Mouse (Mus musculus) forebrain, embryonic 12.5 days (tissue): ENCODE measurements around the gene Fmnl1. TPM values are rescaled to one million over a fixed set of nuclear protein-coding genes. Genes with fewer than 3 reads are reported as not detected.
A peak's percentile ranks its signal among the peaks of the same experiment; 100 is the strongest.
"Not testable (repeated sequence)": the region's sequence is repeated elsewhere in the genome, so short reads cannot be mapped to it uniquely, and the experiment has no call there.

Source experiments
- ATAC-seq: fragments of 200-750 bp; cut with Nextera tagmentation; 2 replicates; pipeline ENCODE4 v1.8.0; 2017; ENCODE audit warnings: moderate TSS enrichment; ENCODE audit not compliant: low FRiP score
- H3K27ac ChIP-seq: fragments of 300-500 bp; sonication (generic); 2 replicates; pipeline ENCODE4 v1.5.1; 2016; ENCODE audit warnings: mild to moderate bottlenecking
- H3K27me3 ChIP-seq: fragments of 300-500 bp; sonication (generic); 2 replicates; pipeline ENCODE4 v1.6.1; 2016; ENCODE audit warnings: mild to moderate bottlenecking
- H3K36me3 ChIP-seq: fragments of 300-500 bp; sonication (generic); replicated peaks from 2 replicates; pipeline ENCODE4 v1.6.1; 2016; ENCODE audit warnings: mild to moderate bottlenecking
- H3K4me1 ChIP-seq: fragments of 300-500 bp; sonication (generic); 2 replicates; pipeline ENCODE4 v1.6.1; 2016
- H3K4me2 ChIP-seq: fragments of 300-500 bp; sonication (generic); 2 replicates; pipeline ENCODE4 v1.6.1; 2016; ENCODE audit warnings: mild to moderate bottlenecking, moderate library complexity
- H3K4me3 ChIP-seq: fragments of 300-500 bp; sonication (generic); replicated peaks from 2 replicates; pipeline ENCODE4 v1.5.1; 2016; ENCODE audit warnings: mild to moderate bottlenecking
- H3K9ac ChIP-seq: fragments of 300-500 bp; sonication (generic); 2 replicates; pipeline ENCODE4 v1.6.1; 2016; ENCODE audit warnings: mild to moderate bottlenecking
- H3K9me3 ChIP-seq: fragments of 300-500 bp; sonication (generic); 2 replicates; pipeline ENCODE4 v1.6.1; 2016
- WGBS: fragments of 180-500 bp; shearing (Covaris S2); methylation state at CpG from one replicate; pipeline ENCODE4 v1.1.7; 2016; 5-methylcytosine and 5-hydroxymethylcytosine counted together
- polyA plus RNA-seq: library from polyadenylated mRNA; unstranded; fragments of >200 nt; fragmentation: Nextera tagmentation; extraction: Ambion mirVana; gene quantifications from 2 replicates; pipeline ENCODE4 v1.2.1, GENCODE M21; 2016

Gene Fmnl1
- polyA plus RNA-seq, 1 experiment from 2014 or later = 1.1 TPM

GRCm38 (mm10) chr11:103219259-103219658, 48.4 kb downstream of the Fmnl1 start:
- 92% methylated on average over 5 of the region's 5 CpGs for WGBS
- no peak overlapping the region for H3K9ac ChIP-seq
- H3K4me2 ChIP-seq = no peak overlapping the region

GRCm38 (mm10) chr11:103219995-103220394, 49.1 kb downstream of the Fmnl1 start:
- Histone ChIP-seq H3K4me1 (peaks cover 11% of the 10 kb centered on the region), H3K4me3 (no peak overlapping the region), H3K4me2 (no peak overlapping the region), H3K36me3 (peaks cover 43% of the 10 kb centered on the region), H3K9ac (no peak overlapping the region), H3K27ac (no peak overlapping the region), H3K9me3 (no peaks in the 10 kb centered on the region), H3K27me3 (peaks cover 27% of the 10 kb centered on the region)
- no peak for ATAC-seq
- 82% methylated on average over 4 of the region's 4 CpGs for WGBS

More at GRCm38 (mm10) chr11:103219259-103219658, 48.4 kb downstream of the Fmnl1 start:
- H3K9me3 ChIP-seq = no peaks in the 10 kb centered on the region
- no peak for ATAC-seq
- peaks cover 36% of the 10 kb centered on the region for H3K36me3 ChIP-seq
- no peak overlapping the region for H3K27ac ChIP-seq
- peaks cover 27% of the 10 kb centered on the region for H3K27me3 ChIP-seq
- no peak overlapping the region for H3K4me3 ChIP-seq
- peaks cover 11% of the 10 kb centered on the region for H3K4me1 ChIP-seq

DNA sequence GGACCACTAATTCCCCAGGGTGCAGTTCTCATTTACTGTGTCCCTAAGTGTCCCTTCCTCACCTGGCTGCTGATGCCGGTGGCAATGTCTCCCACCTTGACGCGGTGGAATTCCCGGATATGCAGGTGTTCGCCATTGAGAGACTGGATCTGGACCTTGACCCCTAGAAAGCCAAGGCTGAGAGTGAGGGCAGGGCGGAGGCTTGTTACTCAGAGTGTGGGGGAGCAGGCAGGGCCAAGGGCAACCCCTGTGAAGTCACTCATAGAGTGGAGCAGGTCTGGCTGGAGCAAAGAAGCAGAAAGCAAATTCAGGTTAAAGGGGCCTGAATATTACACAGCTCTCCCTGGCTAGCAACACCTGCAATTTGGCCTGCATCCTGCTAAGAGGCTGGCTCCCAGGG, 50.5 kb downstream of the Fmnl1 start:
- 89% methylated on average over 6 of the region's 6 CpGs for WGBS
- Histone ChIP-seq H3K4me3 (no peak overlapping the region), H3K27ac (no peak overlapping the region), H3K9me3 (no peaks in the 10 kb centered on the region), H3K4me2 (no peak overlapping the region), H3K27me3 (peaks cover 17% of the 10 kb centered on the region), H3K4me1 (peaks cover 11% of the 10 kb centered on the region), H3K9ac (no peak overlapping the region), H3K36me3 (peaks cover 56% of the 10 kb centered on the region)
- no peak for ATAC-seq

GRCm38 (mm10) chr11:103222718-103223117, 51.8 kb downstream of the Fmnl1 start:
- H3K9me3 ChIP-seq, H3K27me3 ChIP-seq, H3K4me1 ChIP-seq, H3K4me2 ChIP-seq, H3K9ac ChIP-seq, ATAC-seq, H3K4me3 ChIP-seq, H3K27ac ChIP-seq: not testable (repeated sequence)
- peaks cover 69% of the 10 kb centered on the region for H3K36me3 ChIP-seq
- 89% methylated on average over 4 of the region's 4 CpGs for WGBS

DNA sequence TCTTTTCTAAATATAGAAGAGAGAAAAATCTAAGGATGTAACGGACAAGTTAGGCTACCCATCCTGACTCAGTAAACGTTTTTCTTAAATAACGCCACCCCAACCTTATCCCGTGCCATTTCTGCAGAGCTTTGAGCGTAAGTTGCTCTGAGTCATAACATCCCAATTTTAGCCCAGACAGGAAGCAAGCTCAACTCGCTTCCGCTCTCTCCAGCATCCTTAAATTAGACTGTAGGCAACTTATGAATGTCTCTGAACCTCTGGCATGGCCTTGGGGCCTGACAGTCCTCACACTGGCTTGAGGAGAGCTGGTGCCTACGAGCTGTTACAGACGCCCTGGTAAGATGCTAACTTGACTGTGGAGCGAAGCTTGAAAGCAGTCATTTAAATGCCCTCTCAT, 52.5 kb downstream of the Fmnl1 start:
- peaks cover 73% of the 10 kb centered on the region for H3K36me3 ChIP-seq
- peaks cover 10% of the 10 kb centered on the region; the same call in 1 of the 2 replicates for H3K27me3 ChIP-seq
- ATAC-seq = no peak
- H3K4me1 ChIP-seq = peaks cover 2% of the 10 kb centered on the region
- no peak overlapping the region for H3K27ac ChIP-seq
- H3K4me3 ChIP-seq = no peak overlapping the region
- no peaks in the 10 kb centered on the region for H3K9me3 ChIP-seq
- WGBS = 94% methylated on average over 10 of the region's 10 CpGs
- no peak overlapping the region for H3K4me2 ChIP-seq
- no peak overlapping the region for H3K9ac ChIP-seq

GRCm38 (mm10) chr11:103223951-103224456, 53.1 kb downstream of the Fmnl1 start:
- H3K27me3 ChIP-seq = peaks cover 7% of the 10 kb centered on the region; the same call in 1 of the 2 replicates
- no peak overlapping the region for H3K4me2 ChIP-seq
- H3K36me3 ChIP-seq = peaks cover 77% of the 10 kb centered on the region
- H3K4me1 ChIP-seq = no peaks in the 10 kb centered on the region
- H3K4me3 ChIP-seq = no peak overlapping the region
- no peak for ATAC-seq
- H3K9ac ChIP-seq = no peak overlapping the region
- H3K9me3 ChIP-seq = no peaks in the 10 kb centered on the region
- no peak overlapping the region for H3K27ac ChIP-seq
- WGBS = 71% methylated on average over 18 of the region's 18 CpGs

- ATAC-seq = no peak
- 99% methylated on average over 2 of the region's 2 CpGs for WGBS
- H3K36me3 ChIP-seq = peaks cover 63% of the 10 kb centered on the region
- H3K27ac ChIP-seq = no peak overlapping the region
- no peak overlapping the region for H3K4me2 ChIP-seq
- H3K27me3 ChIP-seq = no peaks in the 10 kb centered on the region
- 0 out of 2 replicates have a peak, but pooled peaks cover 3% of the 10 kb centered on the region for H3K9me3 ChIP-seq
- H3K4me3 ChIP-seq = no peak overlapping the region
- H3K4me1 ChIP-seq = no peaks in the 10 kb centered on the region
- no peak overlapping the region for H3K9ac ChIP-seq
Observed at GRCm38 (mm10) chr11:103229608-103230007, 58.7 kb downstream of the Fmnl1 start.

DNA sequence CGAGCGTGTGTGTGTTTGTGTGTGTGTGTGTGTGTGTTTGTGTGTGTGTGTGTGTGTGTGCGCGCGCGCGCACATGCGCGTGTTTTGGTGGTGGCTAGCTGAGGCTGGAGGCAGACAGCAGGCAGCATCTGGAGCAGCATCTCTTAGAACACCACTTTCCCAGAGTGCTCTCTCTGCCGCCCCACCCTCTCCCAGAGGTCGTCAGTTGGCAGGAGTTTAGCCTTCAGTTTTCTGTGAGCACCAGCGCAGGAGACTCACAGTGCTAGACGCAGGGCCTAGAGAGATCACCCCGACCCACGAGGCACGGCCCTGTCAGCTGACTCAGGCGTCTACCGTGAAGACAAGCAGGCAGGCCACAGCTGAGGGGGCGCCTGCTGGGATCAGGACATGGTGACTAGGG, 59.7 kb downstream of the Fmnl1 start:
- 88% methylated on average over 19 of the region's 19 CpGs for WGBS
- Histone ChIP-seq H3K4me1 (no peaks in the 10 kb centered on the region), H3K9me3 (0 out of 2 replicates have a peak, but pooled peaks cover 3% of the 10 kb centered on the region), H3K9ac (no peak overlapping the region), H3K36me3 (peaks cover 55% of the 10 kb centered on the region), H3K4me2 (no peak overlapping the region), H3K27me3 (no peaks in the 10 kb centered on the region), H3K4me3 (no peak overlapping the region), H3K27ac (no peak overlapping the region)
- ATAC-seq = no peak

GRCm38 (mm10) chr11:103231367-103231766, 60.5 kb downstream of the Fmnl1 start:
- H3K4me3 ChIP-seq = no peak overlapping the region
- H3K27ac ChIP-seq = no peak overlapping the region
- ATAC-seq = no peak
- 0 out of 2 replicates have a peak, but pooled peaks cover 3% of the 10 kb centered on the region for H3K9me3 ChIP-seq
- peaks cover 54% of the 10 kb centered on the region for H3K36me3 ChIP-seq
- WGBS = 92% methylated on average over 7 of the region's 7 CpGs
- H3K27me3 ChIP-seq = no peaks in the 10 kb centered on the region
- no peak overlapping the region for H3K9ac ChIP-seq
- H3K4me2 ChIP-seq = no peak overlapping the region
- no peaks in the 10 kb centered on the region for H3K4me1 ChIP-seq

- H3K9ac ChIP-seq = no peak overlapping the region
- ATAC-seq = no peak
Observed at GRCm38 (mm10) chr11:103232966-103233365, 62.1 kb downstream of the Fmnl1 start.

GRCm38 (mm10) chr11:103234447-103234846, 63.5 kb downstream of the Fmnl1 start:
- no peaks in the 10 kb centered on the region for H3K27me3 ChIP-seq
- H3K9ac ChIP-seq = no peak overlapping the region
- H3K4me1 ChIP-seq = no peaks in the 10 kb centered on the region
- 0 out of 2 replicates have a peak, but pooled peaks cover 1% of the 10 kb centered on the region for H3K9me3 ChIP-seq
- H3K4me3 ChIP-seq = no peak overlapping the region
- no peak overlapping the region for H3K27ac ChIP-seq
- H3K4me2 ChIP-seq = no peak overlapping the region
- WGBS = 85% methylated on average over 1 of the region's 1 CpGs
- no peak for ATAC-seq
- peaks cover 57% of the 10 kb centered on the region for H3K36me3 ChIP-seq

More at GRCm38 (mm10) chr11:103232966-103233365, 62.1 kb downstream of the Fmnl1 start:
- no peaks in the 10 kb centered on the region for H3K4me1 ChIP-seq
- peaks cover 54% of the 10 kb centered on the region for H3K36me3 ChIP-seq
- no peak overlapping the region for H3K4me3 ChIP-seq
- no peaks in the 10 kb centered on the region for H3K27me3 ChIP-seq
- H3K9me3 ChIP-seq = 0 out of 2 replicates have a peak, but pooled peaks cover 3% of the 10 kb centered on the region
- no peak overlapping the region for H3K4me2 ChIP-seq
- WGBS = 32% methylated on average over 7 of the region's 7 CpGs
- no peak overlapping the region for H3K27ac ChIP-seq

- Histone ChIP-seq H3K27ac (0 out of 2 replicates have a peak overlapping the region, but pooled peaks have one; percentile 19), H3K9ac (no peak overlapping the region), H3K4me2 (no peak overlapping the region), H3K9me3 (no peaks in the 10 kb centered on the region), H3K27me3 (no peaks in the 10 kb centered on the region), H3K4me3 (no peak overlapping the region), H3K4me1 (no peaks in the 10 kb centered on the region), H3K36me3 (peaks cover 54% of the 10 kb centered on the region)
- WGBS = 82% methylated on average over 11 of the region's 11 CpGs
- ATAC-seq = no peak
Observed at GRCm38 (mm10) chr11:103235702-103236101, 64.8 kb downstream of the Fmnl1 start.

GRCm38 (mm10) chr11:103236431-103236830, 65.5 kb downstream of the Fmnl1 start:
- no peaks in the 10 kb centered on the region for H3K9me3 ChIP-seq
- H3K36me3 ChIP-seq = peaks cover 49% of the 10 kb centered on the region
- no peak overlapping the region for H3K27ac ChIP-seq
- no peak overlapping the region for H3K4me2 ChIP-seq
- no peak overlapping the region for H3K9ac ChIP-seq
- H3K4me1 ChIP-seq = no peaks in the 10 kb centered on the region
- 82% methylated on average over 6 of the region's 6 CpGs for WGBS
- ATAC-seq = no peak
- H3K27me3 ChIP-seq = no peaks in the 10 kb centered on the region
- H3K4me3 ChIP-seq = no peak overlapping the region
